Comparison of ENCODE assay signal across 21 mouse cellular contexts in genomic region chr1:74801631-74802140, GRCm38 (mm10). TPM values are rescaled to one million over a fixed set of nuclear protein-coding genes. Genes with fewer than 3 reads are reported as not detected.
DNase-seq lines count a peak whose midpoint lies in the region; ATAC-seq and TF ChIP-seq lines count a peak whose summit lies in the region.
"Had no signal": no experiment of that assay in that cellular context is flagged by ENCODE, and none has a peak within 500 bp of the region (broad histone marks: within the 10 kb centered on the region; RNA-seq: fewer than 3 reads in every experiment).

No protein-coding gene starts in this region.

- H3ac ChIP-seq in myocyte (ENCODE audit: control insufficient read depth, insufficient read length): no peak overlapping the region

- peaks cover 76% of the 10 kb centered on the region for H3K4me1 ChIP-seq in midbrain, embryonic 10.5 days
- peaks cover 31% of the 10 kb centered on the region for H3K4me1 ChIP-seq in midbrain, embryonic 16.5 days (ENCODE audit: control insufficient read depth, insufficient read depth, low read length)
- H3K4me1 ChIP-seq in CH12.LX (ENCODE audit: control insufficient read depth in 1 of 2, insufficient read depth in 2 of 2): peaks cover 44 to 93% of the 10 kb centered on the region in 2 experiments
- peaks cover 72% of the 10 kb centered on the region for H3K4me1 ChIP-seq in forebrain, embryonic 13.5 days

- ATAC-seq in midbrain, embryonic 16.5 days: no peak
- ATAC-seq in forebrain, embryonic 13.5 days: no peak
- ATAC-seq: activated CD4-positive, CD25-positive, alpha-beta regulatory T cell, adult 4 months; forebrain, embryonic 14.5 days; forebrain, embryonic 16.5 days; Patski had no signal

- H3K4me3 ChIP-seq in midbrain, embryonic 10.5 days: no peak overlapping the region
- H3K4me3 ChIP-seq in midbrain, embryonic 16.5 days (ENCODE audit: low read depth, low read length): no peak overlapping the region
- H3K4me3 ChIP-seq in CH12.LX (replicated peaks in 1 of 3; ENCODE audit: low read depth in 2 of 3, low read length in 2 of 3, poor library complexity in 1 of 3) (peak overlapping the region; percentile 34 to 57 (median 47)), myocyte (no peak overlapping the region)
- no peak overlapping the region for H3K4me3 ChIP-seq in forebrain, embryonic 13.5 days
- H3K4me3 ChIP-seq: embryonic facial prominence, embryonic 12.5 days had no signal

- H3K9me3 ChIP-seq in midbrain, embryonic 10.5 days (replicated peaks): no peaks in the 10 kb centered on the region
- H3K9me3 ChIP-seq in midbrain, embryonic 16.5 days (replicated peaks; ENCODE audit: control insufficient read depth, low read length, poor library complexity, severe bottlenecking): no peaks in the 10 kb centered on the region
- H3K9me3 ChIP-seq in CH12.LX (replicated peaks; ENCODE audit: low read length): no peaks in the 10 kb centered on the region
- H3K9me3 ChIP-seq in forebrain, embryonic 13.5 days (replicated peaks): no peaks in the 10 kb centered on the region
- H3K9me3 ChIP-seq: embryonic facial prominence, embryonic 10.5 days; embryonic facial prominence, embryonic 12.5 days; G1E had no signal

- TF ChIP-seq POLR2A in CH12.LX (IDR thresholded peaks at IDR 0.05; ENCODE audit: low read depth, low read length): no peak; the same call in 1 of the 2 replicates
- no peak for TF ChIP-seq POLR2A in myocyte (IDR thresholded peaks at IDR 0.05; ENCODE audit: insufficient read length, low read depth)

- peaks cover 100% of the 10 kb centered on the region for H3K27me3 ChIP-seq in midbrain, embryonic 10.5 days (ENCODE audit: low read depth, poor library complexity, severe bottlenecking)
- H3K27me3 ChIP-seq in midbrain, embryonic 16.5 days (ENCODE audit: control insufficient read depth, insufficient read depth, low read depth, low read length): peaks cover 52% of the 10 kb centered on the region
- no peaks in the 10 kb centered on the region for H3K27me3 ChIP-seq in CH12.LX (replicated peaks)
- no peaks in the 10 kb centered on the region for H3K27me3 ChIP-seq in myocyte (ENCODE audit: control insufficient read depth, insufficient read depth, insufficient read length)
- H3K27me3 ChIP-seq in forebrain, embryonic 13.5 days: peaks cover 98% of the 10 kb centered on the region

- intact Hi-C loops in gastrocnemius, postnatal 14 days (cut with DNase I; ENCODE audit: low total_unique reads): no loop called here

- DNase-seq in midbrain, embryonic 10.5 days (ENCODE audit: low spot score): peak; percentile 29
- no peak for DNase-seq in CH12.LX (ENCODE audit: extremely low read depth)
- no peak for DNase-seq in gastrocnemius, postnatal 14 days
- DNase-seq: adrenal gland, adult 8-10 months; adrenal gland, postnatal 14 days; adrenal gland, postnatal 36 days; cerebellum, adult 11-12 months; cerebellum, adult 2 months; cerebellum, adult 9-10 months; cerebellum, postnatal 10 days; cerebellum, postnatal 25 days had no signal

- no peak for TF ChIP-seq EP300 in CH12.LX (IDR thresholded peaks at IDR 0.05; ENCODE audit: low read length)

- in situ Hi-C loops in CH12.LX (cut with MboI; ENCODE audit: low pct_ligation_motif_present, low pct_unique_long_range_greater_than_20kb, low sequenced_read_pairs): no loop called here

- no peaks in the 10 kb centered on the region for H3K36me3 ChIP-seq in midbrain, embryonic 10.5 days
- H3K36me3 ChIP-seq in midbrain, embryonic 16.5 days (ENCODE audit: control insufficient read depth, insufficient read depth, low read length): no peaks in the 10 kb centered on the region
- H3K36me3 ChIP-seq in CH12.LX (replicated peaks in 1 of 2; ENCODE audit: control insufficient read depth in 1 of 2, insufficient read depth in 1 of 2, low read length in 1 of 2): peaks cover 0 to 75% of the 10 kb centered on the region in 2 experiments
- no peaks in the 10 kb centered on the region for H3K36me3 ChIP-seq in myocyte (ENCODE audit: control insufficient read depth, insufficient read depth)
- H3K36me3 ChIP-seq in forebrain, embryonic 13.5 days (ENCODE audit: poor library complexity, severe bottlenecking): no peaks in the 10 kb centered on the region
- H3K36me3 ChIP-seq: embryonic facial prominence, embryonic 10.5 days; embryonic facial prominence, embryonic 12.5 days; G1E had no signal

- H3K27ac ChIP-seq in midbrain, embryonic 10.5 days (replicated peaks): no peak overlapping the region
- H3K27ac ChIP-seq in midbrain, embryonic 16.5 days (ENCODE audit: low read length): no peak overlapping the region
- H3K27ac ChIP-seq in CH12.LX (ENCODE audit: insufficient read depth, low read depth): peak overlapping the region; percentile 91
- no peak overlapping the region for H3K27ac ChIP-seq in forebrain, embryonic 13.5 days
- H3K27ac ChIP-seq: embryonic facial prominence, embryonic 10.5 days; embryonic facial prominence, embryonic 12.5 days had no signal

- dilution Hi-C loops in CH12.LX (cut with MboI; ENCODE audit: extremely low pct_ligation_motif_present, extremely low pct_unique_long_range_greater_than_20kb, low sequenced_read_pairs): no loop called here

- H3K79me2 ChIP-seq in CH12.LX (replicated peaks; ENCODE audit: control insufficient read depth, extremely low read depth, insufficient read depth, poor library complexity, severe bottlenecking): peaks cover 7% of the 10 kb centered on the region; the same call in 1 of the 2 replicates
- no peaks in the 10 kb centered on the region for H3K79me2 ChIP-seq in myocyte (ENCODE audit: control insufficient read depth, insufficient read depth)

- no peak for TF ChIP-seq CTCF in CH12.LX (conservative IDR thresholded peaks at IDR 0.05 in 1 of 2, IDR thresholded peaks at IDR 0.05 in 1 of 2; ENCODE audit: low read depth in 2 of 2, low read length in 2 of 2)

- TF ChIP-seq RAD21 in CH12.LX (IDR thresholded peaks at IDR 0.05; ENCODE audit: low read depth, low read length): no peak

- no peak overlapping the region for H3K9ac ChIP-seq in midbrain, embryonic 16.5 days (ENCODE audit: low read depth, low read length)
- peak overlapping the region; percentile 27 for H3K9ac ChIP-seq in CH12.LX (ENCODE audit: insufficient read depth, low read depth)
- H3K9ac ChIP-seq in forebrain, embryonic 13.5 days: no peak overlapping the region
- H3K9ac ChIP-seq: embryonic facial prominence, embryonic 12.5 days had no signal

- H3K4me2 ChIP-seq in midbrain, embryonic 16.5 days (ENCODE audit: low read length): no peak overlapping the region
- H3K4me2 ChIP-seq in CH12.LX (ENCODE audit: insufficient read depth, low read depth, poor library complexity, severe bottlenecking) (peak overlapping the region; percentile 84), myocyte (ENCODE audit: low read depth) (peak overlapping the region; percentile 24)
- H3K4me2 ChIP-seq in forebrain, embryonic 13.5 days: no peak overlapping the region

- WGBS in midbrain, embryonic 10.5 days: 10% methylated on average over 6 of the region's 6 CpGs
- WGBS in midbrain, embryonic 16.5 days: 20% methylated on average over 6 of the region's 6 CpGs
- 11% methylated on average over 6 of the region's 6 CpGs for WGBS in forebrain, embryonic 13.5 days

TF ChIP-seq in CH12.LX, 34 proteins besides CTCF, POLR2A, EP300 and RAD21 (continues in another document):
- TF ChIP-seq MEF2A (IDR thresholded peaks at IDR 0.05; ENCODE audit: borderline replicate concordance, low read depth, low read length): no peak

TF ChIP-seq in myocyte, 11 proteins besides CTCF, POLR2A, EP300 and RAD21 (continues in another document):
- TF ChIP-seq MYOD1 (IDR thresholded peaks at IDR 0.05; ENCODE audit: control insufficient read depth in 1 of 3, insufficient read length in 2 of 3, low read depth in 2 of 3): no peak

RNA-seq across cellular contexts. Expression of gene Wnt10a, which starts 10.4 kb away (rescaled TPM):
- polyA plus RNA-seq in midbrain, embryonic 10.5 days (2016; fragmentation: Nextera tagmentation; extraction: Ambion mirVana): 0.85 and 1.3 TPM in 2 replicates
- polyA plus RNA-seq in midbrain, embryonic 16.5 days (2015; fragmentation: Nextera tagmentation; extraction: Ambion mirVana): 0.10 and 0.47 TPM in 2 replicates
- total RNA-seq in CH12.LX (2012; rRNA removed) (126 and 184 TPM in 2 replicates), CH12.LX (2014; rRNA removed) (142 and 155 TPM in 2 replicates)
- polyA plus RNA-seq in CH12.LX (2012; ENCODE audit: insufficient read length, low read depth) (170 and 187 TPM in 2 replicates), myocyte (2012; fragmentation: generic; extraction: Trizol) (44.0 TPM)
- 0.29 and 0.63 TPM in 2 replicates for polyA plus RNA-seq in forebrain, embryonic 13.5 days (2015; fragmentation: Nextera tagmentation; extraction: Ambion mirVana)
- total RNA-seq in gastrocnemius, postnatal 14 days (2021): under 1 TPM in 1 of 2 experiments, not detected in 1; 0.10 TPM
- polyA plus RNA-seq: G1E, Patski had no signal

RNA-seq across cellular contexts. Expression of gene Wnt6, which starts 30.0 kb away (rescaled TPM):
- 8.7 and 11.0 TPM in 2 replicates for polyA plus RNA-seq in midbrain, embryonic 10.5 days (2016; fragmentation: Nextera tagmentation; extraction: Ambion mirVana)
- 3.6 and 4.2 TPM in 2 replicates for polyA plus RNA-seq in midbrain, embryonic 16.5 days (2015; fragmentation: Nextera tagmentation; extraction: Ambion mirVana)
- total RNA-seq in CH12.LX (2012; rRNA removed) (3.4 and 3.5 TPM in 2 replicates), CH12.LX (2014; rRNA removed) (0.67 and 0.89 TPM in 2 replicates)
- polyA plus RNA-seq in CH12.LX (2012; ENCODE audit: insufficient read length, low read depth) (1.6 and 1.7 TPM in 2 replicates), myocyte (2012; fragmentation: generic; extraction: Trizol) (3.1 TPM)
- 0.73 and 0.92 TPM in 2 replicates for polyA plus RNA-seq in forebrain, embryonic 13.5 days (2015; fragmentation: Nextera tagmentation; extraction: Ambion mirVana)
- 1 to 10 TPM in 1 of 2 experiments, under 1 TPM in 1; 0.49 to 1.7 TPM for total RNA-seq in gastrocnemius, postnatal 14 days (2021)
- total RNA-seq: G1E had no signal
- polyA plus RNA-seq: activated CD4-positive, CD25-positive, alpha-beta regulatory T cell, adult 4 months; G1E; Patski had no signal

RNA-seq across cellular contexts. Expression of gene Prkag3, which starts 52.7 kb away (rescaled TPM):
- not detected in 2 replicates for polyA plus RNA-seq in midbrain, embryonic 10.5 days (2016; fragmentation: Nextera tagmentation; extraction: Ambion mirVana)
- polyA plus RNA-seq in midbrain, embryonic 16.5 days (2015; fragmentation: Nextera tagmentation; extraction: Ambion mirVana): not detected in 2 replicates
- total RNA-seq in CH12.LX (2012; rRNA removed) (0.08 and 0.13 TPM in 2 replicates), CH12.LX (2014; rRNA removed) (0.09 TPM in 1 of 2 replicates, not detected in the other)
- polyA plus RNA-seq in CH12.LX (2012; ENCODE audit: insufficient read length, low read depth) (0.12 TPM in 1 of 2 replicates, not detected in the other), myocyte (2012; fragmentation: generic; extraction: Trizol) (24.6 TPM)
- not detected in 2 replicates for polyA plus RNA-seq in forebrain, embryonic 13.5 days (2015; fragmentation: Nextera tagmentation; extraction: Ambion mirVana)
- total RNA-seq in gastrocnemius, postnatal 14 days (2021): 100 to 1,000 TPM in 1 of 2 experiments, 10 to 100 TPM in 1; 76.2 to 109 TPM
- total RNA-seq: G1E had no signal
- polyA plus RNA-seq: activated CD4-positive, CD25-positive, alpha-beta regulatory T cell, adult 4 months; forebrain, embryonic 14.5 days; forebrain, embryonic 16.5 days; G1E; Patski had no signal

RNA-seq across cellular contexts. Expression of gene Cdk5r2, which starts 53.0 kb away (rescaled TPM):
- 1.3 and 2.2 TPM in 2 replicates for polyA plus RNA-seq in midbrain, embryonic 10.5 days (2016; fragmentation: Nextera tagmentation; extraction: Ambion mirVana)
- 8.1 and 9.7 TPM in 2 replicates for polyA plus RNA-seq in midbrain, embryonic 16.5 days (2015; fragmentation: Nextera tagmentation; extraction: Ambion mirVana)
- total RNA-seq in CH12.LX (2012; rRNA removed) (0.04 TPM in 1 of 2 replicates, not detected in the other), CH12.LX (2014; rRNA removed) (not detected in 2 replicates)
- polyA plus RNA-seq in CH12.LX (2012; ENCODE audit: insufficient read length, low read depth) (0.23 and 0.24 TPM in 2 replicates), myocyte (2012; fragmentation: generic; extraction: Trizol) (0.05 TPM)
- 0.76 and 1.3 TPM in 2 replicates for polyA plus RNA-seq in forebrain, embryonic 13.5 days (2015; fragmentation: Nextera tagmentation; extraction: Ambion mirVana)
- total RNA-seq in gastrocnemius, postnatal 14 days (2021): under 1 TPM in 1 of 2 experiments, not detected in 1; 0.06 TPM
- total RNA-seq: G1E had no signal
- polyA plus RNA-seq: activated CD4-positive, CD25-positive, alpha-beta regulatory T cell, adult 4 months; G1E; Patski had no signal

Comparison
In these comparisons a context has a peak if more than half of its experiments do, and no peak if none do; other contexts are left out.
1. H3K4me3 ChIP-seq: peak in CH12.LX (3 of 3); none in midbrain, embryonic 10.5 days (single experiment), midbrain, embryonic 16.5 days (single experiment), myocyte (single experiment) and forebrain, embryonic 13.5 days (single experiment).
2. H3K4me2 ChIP-seq: peak in CH12.LX (single experiment) and myocyte (single experiment); none in midbrain, embryonic 16.5 days (single experiment) and forebrain, embryonic 13.5 days (single experiment).
3. RNA of gene Wnt10a, which starts 10.4 kb away (polyA plus RNA-seq): 170 to 187 TPM in CH12.LX and 44.0 TPM in myocyte (single experiment); 0.85 to 1.3 TPM in midbrain, embryonic 10.5 days, 0.29 to 0.63 TPM in forebrain, embryonic 13.5 days and 0.10 to 0.47 TPM in midbrain, embryonic 16.5 days; every median in the first group is over 10 times any median in the second.
4. RNA of gene Prkag3, which starts 52.7 kb away (polyA plus RNA-seq): 24.6 TPM in myocyte (single experiment); 0.12 TPM in CH12.LX, not detected in midbrain, embryonic 16.5 days, not detected in midbrain, embryonic 10.5 days and not detected in forebrain, embryonic 13.5 days; every median in the first group is over 10 times any median in the second.